Mouse (Mus musculus): Measurements from ENCODE around the gene Gm17509.

Gene Gm17509

DNA sequence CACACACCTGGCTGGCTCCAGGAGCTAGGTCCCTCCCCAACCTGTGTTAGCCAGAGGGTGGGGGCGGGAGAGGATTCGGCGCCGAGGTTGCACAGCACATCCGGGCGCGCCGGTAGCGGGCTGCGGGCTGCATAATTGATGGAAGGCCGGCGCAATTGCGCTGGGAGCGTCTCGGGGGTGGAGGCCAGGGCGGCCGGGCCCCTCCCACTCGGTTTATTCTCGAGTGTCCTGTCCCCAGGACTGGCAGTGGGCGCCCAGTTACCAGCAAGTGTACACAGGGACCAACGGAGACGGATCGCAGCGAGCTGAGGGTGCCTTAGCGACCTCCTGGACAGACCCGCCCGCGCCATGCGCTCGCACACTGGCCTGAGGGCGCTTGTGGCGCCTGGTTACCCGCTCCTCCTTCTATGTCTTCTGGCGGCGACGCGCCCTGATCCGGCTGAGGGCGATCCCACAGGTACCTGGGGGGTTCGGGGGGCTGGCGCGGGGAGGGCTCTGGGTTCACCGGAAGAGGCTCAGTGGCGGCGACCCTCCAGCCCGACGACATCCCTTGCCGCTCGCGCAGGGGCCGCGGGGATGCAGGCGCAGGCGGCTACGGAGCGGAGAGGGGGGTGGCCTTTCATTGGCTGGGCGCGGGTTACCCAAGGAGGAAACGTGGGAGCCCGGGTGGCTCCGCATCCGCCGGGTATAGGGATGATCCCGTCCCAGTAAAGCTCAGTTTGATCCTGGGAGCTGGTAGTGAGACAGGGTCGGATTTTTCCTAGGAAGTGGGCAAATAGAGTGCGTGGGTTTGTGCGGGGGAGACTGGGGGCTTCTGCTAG lies at the start of gene Gm17509:
TSS of gene Gm17509 (minus strand) at position 575 of the 821 bp plus-strand sequence.
- peak; percentile 60 for DNase-seq (ENCODE audit: low spot score)

DNA sequence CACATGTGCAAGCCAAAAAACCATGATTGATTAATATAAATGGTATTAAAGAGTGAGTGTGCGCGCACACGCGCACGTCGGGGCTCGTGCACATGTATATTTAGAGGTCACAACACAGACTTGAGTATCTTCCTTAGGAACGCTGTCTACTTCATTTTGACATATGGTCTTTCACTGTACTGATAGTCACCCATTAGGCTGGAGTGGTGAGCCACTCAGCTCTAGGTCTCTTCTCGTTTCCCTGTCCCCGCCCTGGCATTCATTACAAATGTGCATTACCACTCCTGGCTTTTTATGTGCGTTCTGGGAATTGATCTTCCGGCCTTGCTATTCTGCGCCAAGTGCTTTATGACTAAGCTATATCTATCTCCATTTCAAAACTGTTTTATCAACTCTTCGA lies 47.1 kb upstream of the Gm17509 start:
- no peak for DNase-seq (ENCODE audit: low spot score)

GRCm38 (mm10) chr13:117266156-117266555 lies 45.3 kb upstream of the Gm17509 start:
- no peak for DNase-seq (ENCODE audit: low spot score)

DNA sequence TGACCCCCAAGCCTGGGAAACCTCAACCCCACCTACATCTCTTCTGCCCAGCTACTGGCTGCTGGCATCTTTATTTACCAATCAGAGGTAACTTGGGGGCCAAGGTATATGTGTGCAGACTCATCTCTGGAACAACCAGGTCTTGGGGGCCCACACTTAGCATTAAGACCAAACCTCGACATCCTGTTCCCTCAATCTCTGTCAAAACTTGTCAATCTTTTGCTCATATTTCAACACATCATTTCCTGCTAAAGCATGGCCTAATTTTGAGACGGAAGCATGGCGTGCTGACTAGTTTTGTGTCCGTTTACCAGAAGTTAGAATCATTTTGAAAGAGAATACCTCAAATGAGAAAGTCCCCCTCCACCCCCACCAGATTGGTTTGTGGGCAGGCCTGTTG lies 39.8 kb upstream of the Gm17509 start:
- no peak for DNase-seq (ENCODE audit: low spot score)

GRCm38 (mm10) chr13:117242621-117243020 lies 21.7 kb upstream of the Gm17509 start:
- DNase-seq (ENCODE audit: low spot score) = no peak

- DNase-seq (ENCODE audit: low spot score) = no peak
Observed at GRCm38 (mm10) chr13:117242063-117242462, 21.2 kb upstream of the Gm17509 start.

GRCm38 (mm10) chr13:117237111-117237510 lies 16.2 kb upstream of the Gm17509 start:
- no peak for DNase-seq (ENCODE audit: low spot score)

GRCm38 (mm10) chr13:117235530-117236212 lies 14.8 kb upstream of the Gm17509 start:
- DNase-seq (ENCODE audit: low spot score) = peak; percentile 44

DNA sequence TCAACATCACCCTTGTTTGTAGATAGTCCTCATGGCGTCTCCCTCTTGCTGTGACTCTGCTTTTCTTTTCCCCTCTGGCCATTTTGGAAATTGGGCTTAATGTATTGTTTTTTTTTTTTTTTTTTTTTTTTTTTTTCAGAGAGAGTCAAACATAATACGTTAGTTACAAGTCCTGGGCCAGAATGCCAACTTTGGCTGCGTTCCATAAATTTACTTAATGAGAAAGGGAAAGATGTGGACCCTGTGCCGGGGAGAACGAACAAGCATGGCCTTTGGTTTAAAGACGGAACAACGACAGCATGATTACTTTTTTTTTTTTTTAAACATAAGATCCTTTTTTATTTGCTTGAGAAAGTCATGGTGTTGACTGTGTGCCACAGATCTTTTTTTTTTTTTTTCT lies 13.6 kb upstream of the Gm17509 start:
- DNase-seq (ENCODE audit: low spot score) = no peak

- no peak for DNase-seq (ENCODE audit: low spot score)
Observed at GRCm38 (mm10) chr13:117233808-117234207, 12.9 kb upstream of the Gm17509 start.

DNA sequence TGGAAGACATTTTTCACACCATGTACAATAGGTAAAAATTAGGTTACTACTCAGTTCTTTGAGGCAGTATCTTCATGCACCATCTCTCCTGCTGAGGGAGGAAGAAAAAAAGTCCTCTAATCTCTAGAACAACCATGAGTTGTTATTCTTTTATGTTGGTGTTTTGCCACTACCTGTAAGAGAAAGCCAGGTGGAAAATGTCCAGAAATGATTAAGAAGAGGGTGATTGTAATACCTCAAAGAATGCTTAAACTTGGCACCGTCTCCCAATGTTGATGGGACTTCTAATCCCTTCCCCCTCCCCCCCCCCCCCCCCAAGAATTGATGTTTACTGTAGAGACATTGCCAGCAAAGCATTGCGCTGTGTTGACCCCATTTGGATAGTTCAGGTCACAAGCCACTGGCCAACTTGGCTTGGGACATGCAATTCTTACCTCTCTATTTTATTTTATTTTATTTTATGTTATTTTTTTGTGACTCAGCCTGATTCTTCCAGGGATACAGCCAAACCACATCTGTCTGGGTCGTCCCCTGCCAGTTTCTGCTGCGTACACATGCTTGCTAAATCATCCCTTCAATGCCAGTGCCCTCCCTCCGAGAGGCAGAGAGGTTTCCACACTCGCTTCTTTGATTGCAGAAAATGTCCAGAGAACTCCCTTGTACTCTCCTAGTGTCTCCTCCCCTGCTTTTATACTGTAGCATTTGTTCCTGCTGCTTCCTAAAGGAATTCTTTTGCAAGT lies 9.7 kb upstream of the Gm17509 start:
- DNase-seq (ENCODE audit: low spot score) = no peak

DNA sequence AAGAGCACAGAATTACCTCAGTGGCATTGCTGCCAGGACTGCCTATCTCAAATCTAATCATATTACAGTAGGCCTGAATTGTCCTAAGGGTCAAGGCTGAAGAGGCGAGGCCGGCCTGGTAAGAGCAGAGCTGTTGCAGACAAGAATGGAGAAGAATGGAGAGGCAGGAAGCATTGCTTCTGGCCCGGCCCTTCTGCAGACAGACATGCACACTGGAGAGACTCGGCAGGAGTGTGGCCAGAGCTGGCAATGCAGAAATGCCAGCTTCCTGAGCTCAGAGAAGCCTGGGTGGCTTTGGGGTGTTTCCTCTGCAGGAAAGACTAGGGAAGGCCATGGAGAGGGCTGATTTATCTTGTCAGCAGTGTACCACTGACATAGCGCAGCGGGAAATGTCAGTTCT lies 4.7 kb upstream of the Gm17509 start:
- DNase-seq (ENCODE audit: low spot score) = no peak

GRCm38 (mm10) chr13:117224901-117225300 lies 4.0 kb upstream of the Gm17509 start:
- no peak for DNase-seq (ENCODE audit: low spot score)

- no peak for DNase-seq (ENCODE audit: low spot score)
Observed at GRCm38 (mm10) chr13:117223125-117223524, 2.2 kb upstream of the Gm17509 start.

DNA sequence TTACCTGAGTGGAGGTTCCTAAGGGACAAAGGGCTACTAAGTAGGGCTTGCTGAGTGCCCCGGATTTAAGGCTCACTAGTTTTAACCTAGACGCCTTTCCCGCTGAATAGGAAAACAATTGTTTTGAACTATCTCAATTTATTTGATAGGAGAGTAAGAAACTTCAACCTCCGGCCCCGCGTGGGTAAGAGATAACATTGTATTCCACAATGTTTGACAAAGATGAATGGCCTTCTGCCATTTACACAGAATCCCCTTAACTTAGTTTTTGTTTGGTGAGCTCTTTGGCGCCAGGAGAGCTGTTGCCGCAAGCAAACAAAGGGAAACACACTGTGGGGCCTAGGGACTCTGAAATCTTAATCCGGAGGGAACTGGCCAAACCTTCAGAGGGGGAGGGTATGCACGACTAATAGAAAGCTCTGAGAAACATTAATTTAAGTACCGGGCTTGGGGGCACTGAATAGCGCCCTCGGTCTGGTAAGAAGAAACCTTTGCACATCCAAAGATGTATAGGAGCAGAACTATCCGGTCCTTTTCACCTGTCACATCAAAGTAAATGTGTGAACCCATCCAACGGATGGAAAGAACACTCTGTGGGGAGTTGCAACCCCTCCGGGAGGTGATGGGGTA lies 889 bp downstream of the Gm17509 start:
- DNase-seq (ENCODE audit: low spot score) = no peak

GRCm38 (mm10) chr13:117218092-117218491 lies 2.8 kb downstream of the Gm17509 start:
- no peak for DNase-seq (ENCODE audit: low spot score)

GRCm38 (mm10) chr13:117217621-117218020 lies 3.3 kb downstream of the Gm17509 start:
- DNase-seq (ENCODE audit: low spot score) = no peak

GRCm38 (mm10) chr13:117216752-117217363 lies 4.0 kb downstream of the Gm17509 start:
- no peak for DNase-seq (ENCODE audit: low spot score)

- no peak for DNase-seq (ENCODE audit: low spot score)
Observed at GRCm38 (mm10) chr13:117216126-117216525, 4.7 kb downstream of the Gm17509 start.

DNA sequence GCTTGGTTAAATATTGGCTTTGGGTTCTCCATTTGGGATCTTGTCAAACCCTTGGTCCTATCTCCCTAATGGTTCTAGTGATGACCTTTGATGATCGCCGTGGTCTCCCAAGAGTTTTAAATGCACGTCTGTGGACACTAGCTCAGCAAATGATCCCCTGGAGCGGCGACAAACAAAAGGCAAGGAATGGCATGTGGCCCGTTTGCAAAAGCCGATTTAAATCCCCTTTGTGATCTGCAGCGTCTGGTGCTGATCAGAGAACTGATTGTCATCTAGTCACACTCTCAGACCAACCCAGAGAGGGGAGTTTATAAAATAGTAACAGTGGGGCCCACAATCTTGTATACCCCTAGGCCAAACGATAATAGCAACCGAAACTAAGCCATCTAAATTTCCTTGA lies 5.4 kb downstream of the Gm17509 start:
- no peak for DNase-seq (ENCODE audit: low spot score)

DNA sequence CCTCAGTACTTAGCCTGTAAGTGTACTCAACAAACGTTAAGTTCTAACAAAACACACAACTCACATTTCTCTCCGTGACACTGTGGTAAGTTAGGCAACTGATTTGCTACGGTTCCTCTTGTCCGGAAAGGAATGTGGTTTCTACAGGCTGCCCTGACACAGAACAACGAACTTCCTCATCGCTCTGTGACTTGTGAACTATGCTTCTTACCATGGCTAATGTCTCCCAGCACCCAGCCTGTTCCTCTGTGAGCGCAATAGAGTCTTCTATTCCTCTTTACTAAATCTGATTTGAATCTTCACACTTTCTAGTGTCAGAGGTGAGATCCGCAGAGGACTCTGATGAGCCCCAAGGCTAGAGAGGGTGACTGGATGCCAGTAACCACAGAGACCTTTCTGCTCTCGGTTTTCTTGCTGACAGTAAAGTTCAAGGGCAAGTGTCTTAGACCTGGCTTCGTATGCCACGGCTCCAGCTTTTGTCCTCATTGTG lies 9.4 kb downstream of the Gm17509 start:
- DNase-seq (ENCODE audit: low spot score) = no peak

DNA sequence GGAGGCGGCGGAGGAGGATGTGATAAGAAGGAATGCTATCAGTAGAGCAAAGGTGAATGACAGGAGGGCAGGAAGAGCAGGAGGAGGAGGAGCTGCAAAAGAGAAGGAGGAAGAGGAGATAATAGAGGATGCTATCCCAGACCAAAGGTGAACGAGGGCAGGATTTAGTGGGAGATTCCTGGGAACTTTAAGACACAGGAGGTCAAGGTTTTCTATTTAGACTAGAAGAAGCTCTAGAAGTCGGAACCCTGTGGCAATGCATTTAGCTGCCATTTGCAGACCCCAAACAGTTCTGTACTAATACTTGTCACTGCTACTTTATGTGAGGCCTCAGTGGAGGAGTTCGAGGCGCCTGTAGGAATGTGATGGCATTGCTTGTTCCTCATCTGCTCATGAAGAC lies 12.6 kb downstream of the Gm17509 start, which contains the start of gene Emb:
TSS of gene Emb (plus strand) at position 301 of the 400 bp plus-strand sequence.
- no peak for DNase-seq (ENCODE audit: low spot score)

Data from ovary, postnatal 36 days (tissue).